Mouse (Mus musculus) liver, adult 2 months (tissue): Measurements from ENCODE around the gene Cdkn2d.

Experiments used
- CTCF ChIP-seq: fragments of 200-500 bp; IDR thresholded peaks from 2 replicates; pipeline ENCODE4 v1.5.1; 2011; ENCODE audit warnings: low read depth, low read length, control low read depth
- POLR2A ChIP-seq: fragments of 200-500 bp; IDR thresholded peaks from 2 replicates; pipeline ENCODE4 v1.6.1; 2011; ENCODE audit warnings: low read length, control low read depth; ENCODE audit not compliant: insufficient read depth; ENCODE audit errors: extremely low read depth

DNA sequence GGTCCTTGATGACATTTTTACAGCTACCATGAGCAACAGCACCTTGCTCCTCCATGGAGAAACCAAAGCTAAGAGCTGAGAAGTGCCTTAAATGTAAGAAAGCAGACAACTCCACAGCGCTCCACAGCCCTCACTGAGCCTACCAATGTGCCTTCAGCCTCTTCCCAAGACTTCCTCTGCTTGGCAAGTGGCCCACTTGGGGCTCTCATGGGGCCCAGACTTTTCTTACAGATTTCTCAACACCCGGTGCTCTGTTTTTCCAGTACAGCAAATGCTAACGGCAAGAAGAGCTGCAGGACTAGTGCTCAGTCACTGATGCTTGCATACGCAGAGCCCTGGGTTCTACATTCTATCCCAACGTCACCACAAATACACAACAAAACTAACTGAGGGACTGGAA, 13.4 kb downstream of the Cdkn2d start:
- TF ChIP-seq CTCF (no peak), POLR2A (no peak)
